Mouse (Mus musculus) MEL (cell line): ENCODE measurements around the gene Chl1. TPM values are rescaled to one million over a fixed set of nuclear protein-coding genes. Genes with fewer than 3 reads are reported as not detected.
A peak's percentile ranks its signal among the peaks of the same experiment; 100 is the strongest.

Experiments used
- DNase-seq: peaks from one replicate; pipeline ENCODE4 v3.0.0; 2011; ENCODE audit warnings: low read depth, low spot score
- H3K27ac ChIP-seq: 2 replicates; pipeline ENCODE4 v1.5.1; 2012; ENCODE audit warnings: low read depth, mild to moderate bottlenecking, control low read depth, low read length, moderate library complexity; ENCODE audit not compliant: control insufficient read depth
- H3K27me3 ChIP-seq, 2 experiments: fragments of 150-350 bp in 1 of 2; sonication (generic) in 1 of 2; 2 replicates each; pipeline ENCODE4 v1.6.1; 2012; ENCODE audit warnings: low read length in 2 of 2, mild to moderate bottlenecking in 2 of 2, improper control_type of control experiment in 1 of 2, moderate library complexity in 1 of 2; ENCODE audit not compliant: insufficient read depth in 2 of 2, control insufficient read depth in 1 of 2
- H3K36me3 ChIP-seq, 2 experiments: 2 replicates each; pipeline ENCODE4 v1.6.1; 2012 to 2014; ENCODE audit warnings: low read length in 2 of 2, improper control_type of control experiment in 1 of 2, inconsistent platforms in 1 of 2, mild to moderate bottlenecking in 1 of 2; ENCODE audit not compliant: insufficient read depth in 2 of 2, control insufficient read depth in 1 of 2
- H3K4me1 ChIP-seq, 2 experiments: fragments of 150-350 bp in 1 of 2; sonication (generic) in 1 of 2; 2 replicates each; pipeline ENCODE4 v1.6.1; 2012; ENCODE audit warnings: low read length in 2 of 2, improper control_type of control experiment in 1 of 2, mild to moderate bottlenecking in 1 of 2; ENCODE audit not compliant: insufficient read depth in 2 of 2, control insufficient read depth in 1 of 2
- H3K4me3 ChIP-seq, 2 experiments: fragments of 150-350 bp in 1 of 2; sonication (generic) in 1 of 2; 2 replicates each; pipeline ENCODE4 v1.5.1; 2012; ENCODE audit warnings: low read depth in 2 of 2, low read length in 2 of 2, mild to moderate bottlenecking in 2 of 2, moderate library complexity in 2 of 2, control low read depth in 1 of 2, improper control_type of control experiment in 1 of 2; ENCODE audit not compliant: control insufficient read depth in 1 of 2, insufficient read depth in 1 of 2
- H3K79me2 ChIP-seq: 2 replicates; pipeline ENCODE4 v1.6.1; 2012; ENCODE audit warnings: mild to moderate bottlenecking, low read length, moderate library complexity; ENCODE audit not compliant: control insufficient read depth, poor library complexity, insufficient read depth
- H3K9ac ChIP-seq: 2 replicates; pipeline ENCODE4 v1.6.1; 2012; ENCODE audit warnings: low read depth, mild to moderate bottlenecking, control low read depth, low read length, moderate library complexity; ENCODE audit not compliant: control insufficient read depth, poor library complexity, severe bottlenecking
- H3K9me3 ChIP-seq: fragments of 150-350 bp; sonication (generic); replicated peaks from 2 replicates; pipeline ENCODE4 v1.6.1; 2012; ENCODE audit warnings: mild to moderate bottlenecking, low read length, improper control_type of control experiment, moderate library complexity; ENCODE audit not compliant: insufficient read depth
- BHLHE40 ChIP-seq: IDR thresholded peaks from 2 replicates; pipeline ENCODE4 v1.6.1; 2012; ENCODE audit warnings: low read depth, mild to moderate bottlenecking, inconsistent platforms, low read length, improper control_type of control experiment, borderline replicate concordance
- CHD1 ChIP-seq: IDR thresholded peaks from 2 replicates; pipeline ENCODE4 v1.6.1; 2012; ENCODE audit warnings: low read depth, mild to moderate bottlenecking, inconsistent platforms, low read length, improper control_type of control experiment
- CHD2 ChIP-seq: IDR thresholded peaks from 2 replicates; pipeline ENCODE4 v1.6.1; 2011; ENCODE audit warnings: low read length, improper control_type of control experiment
- CTCF ChIP-seq, 3 experiments: IDR thresholded peaks in 2 of 3; conservative IDR thresholded peaks in 1 of 3; 2 replicates each; pipeline ENCODE4 v1.5.1; 2011 to 2012; ENCODE audit warnings: low read length in 3 of 3, low read depth in 2 of 3, mild to moderate bottlenecking in 2 of 3, improper control_type of control experiment in 1 of 3, inconsistent platforms in 1 of 3, mixed read lengths in 1 of 3, moderate library complexity in 1 of 3; ENCODE audit not compliant: control insufficient read depth in 1 of 3, insufficient read depth in 1 of 3, poor library complexity in 1 of 3, severe bottlenecking in 1 of 3
- E2F4 ChIP-seq: IDR thresholded peaks from 2 replicates; pipeline ENCODE4 v1.6.1; 2011; ENCODE audit warnings: low read depth, low read length, improper control_type of control experiment, borderline replicate concordance
- ELF1 ChIP-seq: IDR thresholded peaks from 2 replicates; pipeline ENCODE4 v1.6.1; 2014; ENCODE audit warnings: low read depth, mild to moderate bottlenecking, inconsistent platforms, low read length, improper control_type of control experiment, moderate library complexity
- EP300 ChIP-seq, 2 experiments: IDR thresholded peaks; 2 replicates each; pipeline ENCODE4 v1.6.1; 2011; ENCODE audit warnings: improper control_type of control experiment in 2 of 2, low read length in 2 of 2, low read depth in 1 of 2, mild to moderate bottlenecking in 1 of 2
- GABPA ChIP-seq: IDR thresholded peaks from 2 replicates; pipeline ENCODE4 v1.6.1; 2012; ENCODE audit warnings: low read depth, mild to moderate bottlenecking, inconsistent platforms, low read length, improper control_type of control experiment, moderate library complexity
- GATA1 ChIP-seq: IDR thresholded peaks from 2 replicates; pipeline ENCODE4 v1.6.1; 2011; ENCODE audit warnings: low read depth, low read length, improper control_type of control experiment
- HCFC1 ChIP-seq: IDR thresholded peaks from 2 replicates; pipeline ENCODE4 v1.6.1; 2012; ENCODE audit warnings: low read depth, mild to moderate bottlenecking, inconsistent platforms, low read length, improper control_type of control experiment, moderate library complexity
- JUND ChIP-seq: IDR thresholded peaks from 2 replicates; pipeline ENCODE4 v1.6.1; 2011; ENCODE audit warnings: low read depth, mild to moderate bottlenecking, improper control_type of control experiment, low read length
- KAT2A ChIP-seq: conservative IDR thresholded peaks from 2 replicates; pipeline ENCODE4 v1.6.1; 2012; ENCODE audit warnings: low read depth, low read length, improper control_type of control experiment, inconsistent platforms
- MAFK ChIP-seq: IDR thresholded peaks from 2 replicates; pipeline ENCODE4 v1.6.1; 2011; ENCODE audit warnings: low read depth, mild to moderate bottlenecking, low read length, improper control_type of control experiment, borderline replicate concordance
- MAX ChIP-seq: IDR thresholded peaks from 2 replicates; pipeline ENCODE4 v1.6.1; 2011; ENCODE audit warnings: low read length, improper control_type of control experiment
- MEF2A ChIP-seq: IDR thresholded peaks from 2 replicates; pipeline ENCODE4 v1.6.1; 2014; ENCODE audit warnings: low read depth, mild to moderate bottlenecking, inconsistent platforms, low read length, improper control_type of control experiment; ENCODE audit not compliant: poor library complexity, insufficient replicate concordance, severe bottlenecking; ENCODE audit errors: extremely low read depth
- MXI1 ChIP-seq: IDR thresholded peaks from 2 replicates; pipeline ENCODE4 v1.6.1; 2011; ENCODE audit warnings: mild to moderate bottlenecking, low read depth, low read length, improper control_type of control experiment
- MYB ChIP-seq: IDR thresholded peaks from 2 replicates; pipeline ENCODE4 v1.6.1; 2011; ENCODE audit warnings: mild to moderate bottlenecking, low read depth, low read length, improper control_type of control experiment
- MYC ChIP-seq: IDR thresholded peaks from 2 replicates; pipeline ENCODE4 v1.6.1; 2011; ENCODE audit warnings: low read depth, mild to moderate bottlenecking, low read length, improper control_type of control experiment, moderate library complexity
- NELFE ChIP-seq: IDR thresholded peaks from 2 replicates; pipeline ENCODE4 v1.6.1; 2011; ENCODE audit warnings: low read depth, low read length, improper control_type of control experiment
- POLR2AphosphoS5 ChIP-seq: IDR thresholded peaks from 2 replicates; pipeline ENCODE4 v1.6.1; 2012; ENCODE audit warnings: low read depth, borderline replicate concordance, mild to moderate bottlenecking, inconsistent platforms, low read length, moderate library complexity, mixed read lengths
- RAD21 ChIP-seq: IDR thresholded peaks from 2 replicates; pipeline ENCODE4 v1.6.1; 2011; ENCODE audit warnings: mild to moderate bottlenecking, low read depth, low read length, improper control_type of control experiment
- SIN3A ChIP-seq: IDR thresholded peaks from 2 replicates; pipeline ENCODE4 v1.6.1; 2012; ENCODE audit warnings: low read length, improper control_type of control experiment, inconsistent platforms
- SMC3 ChIP-seq: IDR thresholded peaks from 2 replicates; pipeline ENCODE4 v1.6.1; 2011; ENCODE audit warnings: low read depth, low read length, improper control_type of control experiment
- TBP ChIP-seq: IDR thresholded peaks from 2 replicates; pipeline ENCODE4 v1.8.0; 2011; ENCODE audit warnings: low read depth, low read length, improper control_type of control experiment
- TCF12 ChIP-seq: IDR thresholded peaks from 2 replicates; pipeline ENCODE4 v1.6.1; 2014; ENCODE audit warnings: low read depth, mild to moderate bottlenecking, inconsistent platforms, low read length, improper control_type of control experiment, moderate library complexity
- UBTF ChIP-seq: IDR thresholded peaks from 2 replicates; pipeline ENCODE4 v1.6.1; 2012; ENCODE audit warnings: low read depth, mild to moderate bottlenecking, inconsistent platforms, low read length, improper control_type of control experiment, moderate library complexity, borderline replicate concordance; ENCODE audit not compliant: insufficient read depth
- USF2 ChIP-seq, 2 experiments: IDR thresholded peaks; 2 replicates each; pipeline ENCODE4 v1.6.1; 2011 to 2012; ENCODE audit warnings: improper control_type of control experiment in 2 of 2, low read length in 2 of 2, borderline replicate concordance in 1 of 2, inconsistent platforms in 1 of 2, low read depth in 1 of 2, mild to moderate bottlenecking in 1 of 2; ENCODE audit not compliant: insufficient read depth in 1 of 2
- ZC3H11A ChIP-seq: IDR thresholded peaks from 2 replicates; pipeline ENCODE4 v1.6.1; 2012; ENCODE audit warnings: low read depth, mild to moderate bottlenecking, inconsistent platforms, low read length, improper control_type of control experiment
- ZMIZ1 ChIP-seq: IDR thresholded peaks from 2 replicates; pipeline ENCODE4 v1.6.1; 2012; ENCODE audit warnings: low read depth, mild to moderate bottlenecking, inconsistent platforms, low read length, improper control_type of control experiment, moderate library complexity
- ZNF384 ChIP-seq: IDR thresholded peaks from 2 replicates; pipeline ENCODE4 v1.6.1; 2012; ENCODE audit warnings: low read depth, mild to moderate bottlenecking, inconsistent platforms, low read length, improper control_type of control experiment
- polyA plus RNA-seq, 2 experiments: library from polyadenylated mRNA; stranded (reverse) in 1 of 2; unstranded in 1 of 2; fragments of >175 nt in 1 of 2; fragments of >200 nt in 1 of 2; gene quantifications; 2 replicates each; pipeline versions ENCODE4 v1.2.1 to v1.2.4; 2012; ENCODE audit warnings: low replicate concordance in 2 of 2, low read depth in 1 of 2; ENCODE audit not compliant: insufficient read length in 2 of 2, insufficient read depth in 1 of 2, missing spikeins in 1 of 2
- total RNA-seq: library from RNA; depleted of rRNA; stranded (reverse); fragments of 300-350 nt; gene quantifications from 2 replicates; pipeline ENCODE4 v1.2.3, GENCODE M21; 2012

Chl1 gene
- total and polyA plus RNA-seq, 3 experiments, result not detected

GRCm38 (mm10) chr6:103692511-103692910, 182.1 kb downstream of the Chl1 start:
- Histone ChIP-seq H3K27me3 (no peaks in the 10 kb centered on the region), H3K36me3 (no peaks in the 10 kb centered on the region), H3K9me3 (no peaks in the 10 kb centered on the region), H3K4me3 (no peak overlapping the region), H3K9ac (no peak overlapping the region), H3K79me2 (no peaks in the 10 kb centered on the region), H3K4me1 (no peaks in the 10 kb centered on the region), H3K27ac (no peak overlapping the region)
- TF ChIP-seq TCF12, result no peak
- TF ChIP-seq TBP, result no peak
- TF ChIP-seq SIN3A, result no peak
- no peak for TF ChIP-seq NELFE
- no peak for TF ChIP-seq SMC3
- no peak for TF ChIP-seq ZMIZ1
- no peak for TF ChIP-seq EP300 (IDR thresholded peaks at IDR 0.05; ENCODE audit: low read depth in 1 of 2, low read length in 2 of 2)
- no peak for TF ChIP-seq GATA1
- TF ChIP-seq MXI1, result no peak
- TF ChIP-seq HCFC1, result no peak
- no peak for TF ChIP-seq KAT2A
- DNase-seq, result no peak

GRCm38 (mm10) chr6:103697349-103698028, 187.1 kb downstream of the Chl1 start:
- peak; percentile 45 for DNase-seq
- H3K27ac ChIP-seq, result no peak overlapping the region
- H3K9me3 ChIP-seq, result no peaks in the 10 kb centered on the region
- H3K79me2 ChIP-seq, result no peaks in the 10 kb centered on the region
- H3K9ac ChIP-seq, result no peak overlapping the region
- no peaks in the 10 kb centered on the region for H3K36me3 ChIP-seq
- no peak overlapping the region for H3K4me3 ChIP-seq
- no peaks in the 10 kb centered on the region for H3K27me3 ChIP-seq
- no peaks in the 10 kb centered on the region for H3K4me1 ChIP-seq
- TF ChIP-seq ZC3H11A (peak; percentile 32), ZMIZ1 (no peak), E2F4 (no peak), GATA1 (no peak), ZNF384 (no peak), USF2 (IDR thresholded peaks at IDR 0.05; ENCODE audit: borderline replicate concordance in 1 of 2, insufficient read depth in 1 of 2, low read depth in 1 of 2, low read length in 2 of 2) (no peak), CHD2 (no peak), MAX (no peak), MXI1 (no peak), MYB (no peak), NELFE (no peak), ELF1 (no peak), TBP (no peak), MEF2A (no peak), SMC3 (peak; percentile 54), BHLHE40 (no peak), GABPA (no peak), SIN3A (no peak), CHD1 (no peak), EP300 (IDR thresholded peaks at IDR 0.05; ENCODE audit: low read depth in 1 of 2, low read length in 2 of 2) (no peak), RAD21 (peak; percentile 73), MAFK (no peak), CTCF (IDR thresholded peaks at IDR 0.05 in 2 of 3, conservative IDR thresholded peaks at IDR 0.05 in 1 of 3; ENCODE audit: control insufficient read depth in 1 of 3, insufficient read depth in 1 of 3, low read depth in 2 of 3, low read length in 3 of 3, poor library complexity in 1 of 3, severe bottlenecking in 1 of 3) (peak; percentile 21 to 65 (median 34); a peak in 4 of 6 replicates), POLR2AphosphoS5 (no peak), JUND (no peak), UBTF (no peak), MYC (no peak), TCF12 (no peak)
